Mouse (Mus musculus): ENCODE measurements around the gene Hsd11b2. TPM values are rescaled to one million over a fixed set of nuclear protein-coding genes. Genes with fewer than 3 reads are reported as not detected.

Hsd11b2 gene
- polyA plus RNA-seq, 1 experiment: not detected

GRCm38 (mm10) chr8:105528206-105528605, 9.7 kb downstream of the Hsd11b2 start:
- TF ChIP-seq CTCF (IDR thresholded peaks at IDR 0.05; ENCODE audit: insufficient read depth, low read depth, low read length) (no peak), POLR2A (IDR thresholded peaks at IDR 0.05; ENCODE audit: insufficient read depth, low read depth, low read length) (no peak)
- Histone ChIP-seq H3K27ac (ENCODE audit: insufficient read depth, low read depth, low read length) (no peak overlapping the region), H3K4me1 (ENCODE audit: control insufficient read depth, insufficient read depth, low read length) (no peaks in the 10 kb centered on the region), H3K4me3 (ENCODE audit: insufficient read depth, low read depth, low read length) (no peak overlapping the region)
- 100% methylated on average over 1 of the region's 1 CpGs for WGBS

GRCm38 (mm10) chr8:105529271-105529670, 10.7 kb downstream of the Hsd11b2 start:
- 80% methylated on average over 3 of the region's 3 CpGs for WGBS
- no peak for TF ChIP-seq CTCF (IDR thresholded peaks at IDR 0.05; ENCODE audit: insufficient read depth, low read depth, low read length)
- TF ChIP-seq POLR2A (IDR thresholded peaks at IDR 0.05; ENCODE audit: insufficient read depth, low read depth, low read length): no peak

DNA sequence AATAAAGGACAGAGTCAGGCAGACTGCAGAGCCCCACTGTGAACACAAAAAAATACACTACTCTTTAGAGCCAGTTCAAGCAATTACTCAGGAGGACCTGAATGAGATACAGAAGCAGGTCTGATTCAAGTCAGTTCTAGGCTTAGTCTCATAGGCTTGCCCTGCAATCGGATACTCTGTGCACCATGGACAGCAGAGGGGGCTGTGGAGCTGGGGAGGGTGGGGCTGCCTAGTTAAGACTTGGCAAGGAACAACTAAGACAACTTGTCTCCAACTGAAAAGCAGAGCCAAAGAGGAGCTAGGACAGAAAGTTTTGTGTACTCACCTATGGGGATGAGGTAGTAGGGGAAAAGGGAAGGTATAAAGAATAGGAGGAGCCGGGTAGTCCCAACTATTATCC, 13.2 kb downstream of the Hsd11b2 start:
- Histone ChIP-seq H3K27ac (ENCODE audit: insufficient read depth, low read depth, low read length) (no peak overlapping the region), H3K4me1 (ENCODE audit: control insufficient read depth, insufficient read depth, low read length) (peaks cover 11% of the 10 kb centered on the region), H3K4me3 (ENCODE audit: insufficient read depth, low read depth, low read length) (no peak overlapping the region)
- WGBS: 54% methylated on average over 2 of the region's 2 CpGs
- TF ChIP-seq CTCF (IDR thresholded peaks at IDR 0.05; ENCODE audit: insufficient read depth, low read depth, low read length) (no peak), POLR2A (IDR thresholded peaks at IDR 0.05; ENCODE audit: insufficient read depth, low read depth, low read length) (no peak)

More at GRCm38 (mm10) chr8:105529271-105529670, 10.7 kb downstream of the Hsd11b2 start:
- Histone ChIP-seq H3K4me1 (ENCODE audit: control insufficient read depth, insufficient read depth, low read length) (peaks cover 5% of the 10 kb centered on the region), H3K4me3 (ENCODE audit: insufficient read depth, low read depth, low read length) (no peak overlapping the region), H3K27ac (ENCODE audit: insufficient read depth, low read depth, low read length) (no peak overlapping the region)

- peaks cover 17% of the 10 kb centered on the region for H3K4me1 ChIP-seq (ENCODE audit: control insufficient read depth, insufficient read depth, low read length)
- TF ChIP-seq POLR2A (IDR thresholded peaks at IDR 0.05; ENCODE audit: insufficient read depth, low read depth, low read length) (no peak), CTCF (IDR thresholded peaks at IDR 0.05; ENCODE audit: insufficient read depth, low read depth, low read length) (no peak)
- H3K4me3 ChIP-seq (ENCODE audit: insufficient read depth, low read depth, low read length): no peak overlapping the region
- no peak overlapping the region for H3K27ac ChIP-seq (ENCODE audit: insufficient read depth, low read depth, low read length)
- WGBS: 14% methylated on average over 2 of the region's 2 CpGs
Observed at GRCm38 (mm10) chr8:105533439-105533838, 14.9 kb downstream of the Hsd11b2 start.

GRCm38 (mm10) chr8:105533892-105534329, 15.4 kb downstream of the Hsd11b2 start:
- TF ChIP-seq POLR2A (IDR thresholded peaks at IDR 0.05; ENCODE audit: insufficient read depth, low read depth, low read length) (no peak), CTCF (IDR thresholded peaks at IDR 0.05; ENCODE audit: insufficient read depth, low read depth, low read length) (no peak)
- peaks cover 17% of the 10 kb centered on the region for H3K4me1 ChIP-seq (ENCODE audit: control insufficient read depth, insufficient read depth, low read length)

GRCm38 (mm10) chr8:105536546-105536945, 18.0 kb downstream of the Hsd11b2 start:
- WGBS: 53% methylated on average over 3 of the region's 3 CpGs

More at GRCm38 (mm10) chr8:105533892-105534329, 15.4 kb downstream of the Hsd11b2 start:
- H3K4me3 ChIP-seq (ENCODE audit: insufficient read depth, low read depth, low read length): no peak overlapping the region
- WGBS: 0% methylated on average over 1 of the region's 1 CpGs
- no peak overlapping the region for H3K27ac ChIP-seq (ENCODE audit: insufficient read depth, low read depth, low read length)

DNA sequence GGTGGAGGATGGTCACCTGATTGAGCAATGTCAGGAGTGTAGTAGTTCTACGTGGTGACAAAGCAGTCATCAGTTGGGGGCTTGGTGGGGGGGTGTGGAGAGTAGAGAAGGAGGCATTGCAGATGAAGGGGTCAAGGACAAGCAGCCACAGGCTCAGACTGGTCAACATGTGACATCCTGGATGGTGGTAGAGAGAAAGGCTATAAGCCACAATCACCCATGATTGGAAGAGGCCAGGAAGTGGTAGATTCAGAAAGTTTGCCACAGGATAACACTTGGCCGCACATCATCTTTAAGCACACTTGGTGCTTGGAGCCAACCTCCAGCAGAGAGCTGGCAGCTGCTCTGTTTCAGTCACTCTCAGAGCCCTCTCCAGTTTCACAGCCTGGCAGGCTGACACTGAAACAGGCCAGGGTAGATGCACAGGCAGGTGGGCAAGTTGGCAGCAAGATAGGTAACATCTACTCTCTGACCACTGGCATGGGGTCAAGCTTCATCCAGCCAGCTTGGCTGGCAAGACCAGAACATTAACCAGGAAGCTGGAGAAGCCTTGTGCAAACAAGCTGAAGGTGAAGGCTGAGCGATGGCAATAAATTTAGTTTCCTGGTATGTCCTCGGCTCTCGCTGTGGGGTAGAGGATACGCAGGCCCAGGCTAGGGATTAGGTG, 18.6 kb downstream of the Hsd11b2 start:
- Histone ChIP-seq H3K4me1 (ENCODE audit: control insufficient read depth, insufficient read depth, low read length) (peaks cover 17% of the 10 kb centered on the region), H3K4me3 (ENCODE audit: insufficient read depth, low read depth, low read length) (no peak overlapping the region), H3K27ac (ENCODE audit: insufficient read depth, low read depth, low read length) (no peak overlapping the region)
- WGBS: 81% methylated on average over 6 of the region's 6 CpGs
- TF ChIP-seq CTCF (IDR thresholded peaks at IDR 0.05; ENCODE audit: insufficient read depth, low read depth, low read length) (no peak), POLR2A (IDR thresholded peaks at IDR 0.05; ENCODE audit: insufficient read depth, low read depth, low read length) (no peak)

More at GRCm38 (mm10) chr8:105536546-105536945, 18.0 kb downstream of the Hsd11b2 start:
- peaks cover 17% of the 10 kb centered on the region for H3K4me1 ChIP-seq (ENCODE audit: control insufficient read depth, insufficient read depth, low read length)
- H3K4me3 ChIP-seq (ENCODE audit: insufficient read depth, low read depth, low read length): no peak overlapping the region
- no peak overlapping the region for H3K27ac ChIP-seq (ENCODE audit: insufficient read depth, low read depth, low read length)
- TF ChIP-seq CTCF (IDR thresholded peaks at IDR 0.05; ENCODE audit: insufficient read depth, low read depth, low read length): no peak
- no peak for TF ChIP-seq POLR2A (IDR thresholded peaks at IDR 0.05; ENCODE audit: insufficient read depth, low read depth, low read length)

GRCm38 (mm10) chr8:105538940-105539339, 20.4 kb downstream of the Hsd11b2 start:
- TF ChIP-seq POLR2A (IDR thresholded peaks at IDR 0.05; ENCODE audit: insufficient read depth, low read depth, low read length) (no peak), CTCF (IDR thresholded peaks at IDR 0.05; ENCODE audit: insufficient read depth, low read depth, low read length) (no peak)
- Histone ChIP-seq H3K4me3 (ENCODE audit: insufficient read depth, low read depth, low read length) (no peak overlapping the region), H3K27ac (ENCODE audit: insufficient read depth, low read depth, low read length) (no peak overlapping the region), H3K4me1 (ENCODE audit: control insufficient read depth, insufficient read depth, low read length) (peaks cover 15% of the 10 kb centered on the region)
- 83% methylated on average over 4 of the region's 4 CpGs for WGBS

- peaks cover 24% of the 10 kb centered on the region for H3K4me1 ChIP-seq (ENCODE audit: control insufficient read depth, insufficient read depth, low read length)
- WGBS: 90% methylated on average over 3 of the region's 3 CpGs
- no peak overlapping the region for H3K4me3 ChIP-seq (ENCODE audit: insufficient read depth, low read depth, low read length)
- no peak overlapping the region for H3K27ac ChIP-seq (ENCODE audit: insufficient read depth, low read depth, low read length)
- TF ChIP-seq POLR2A (IDR thresholded peaks at IDR 0.05; ENCODE audit: insufficient read depth, low read depth, low read length) (no peak), CTCF (IDR thresholded peaks at IDR 0.05; ENCODE audit: insufficient read depth, low read depth, low read length) (no peak)
Observed at GRCm38 (mm10) chr8:105542032-105542656, 23.6 kb downstream of the Hsd11b2 start.
